Mouse (Mus musculus): Measurements from ENCODE around the gene Itga6.

DNA sequence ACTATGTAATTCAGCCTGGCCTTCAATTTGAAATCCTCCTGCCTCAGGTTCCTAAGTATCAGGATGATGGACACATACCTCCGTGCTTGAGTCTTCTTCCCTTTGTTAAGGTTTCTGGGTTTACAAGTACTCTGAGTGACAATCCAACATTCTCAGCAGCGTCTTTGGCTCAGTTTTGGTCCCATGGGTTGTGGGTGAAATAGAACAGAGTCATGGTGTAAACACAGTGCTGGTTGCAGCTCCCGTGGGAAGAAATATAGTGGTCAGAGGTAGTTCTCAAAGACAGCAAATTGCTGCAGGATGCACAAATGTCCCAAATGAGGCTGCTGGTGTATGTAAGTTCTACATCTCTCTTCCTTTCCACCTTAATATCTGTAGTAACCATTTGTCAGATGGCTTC, 21.8 kb upstream of the Itga6 start:
- TF ChIP-seq POLR2A (IDR thresholded peaks at IDR 0.05; ENCODE audit: insufficient read depth, low read depth, low read length) (no peak), EP300 (IDR thresholded peaks at IDR 0.05; ENCODE audit: insufficient read depth, low read depth, low read length) (no peak)

All from heart, adult 2 months (tissue).